Mouse (Mus musculus) ES-E14 (cell line): Measurements from ENCODE around the gene Tmem132c. TPM values are rescaled to one million over a fixed set of nuclear protein-coding genes. Genes with fewer than 3 reads are reported as not detected.

Source experiments
- DNase-seq: peaks from one replicate; pipeline ENCODE4 v3.0.0-alpha.2; 2013; ENCODE audit warnings: low read depth, low spot score
- H3K27ac ChIP-seq: 2 replicates; pipeline ENCODE4 v1.5.1; 2012; ENCODE audit warnings: low read depth, mild to moderate bottlenecking, low read length, moderate library complexity, mixed read lengths; ENCODE audit not compliant: poor library complexity, insufficient read depth, severe bottlenecking
- H3K36me3 ChIP-seq: 2 replicates; pipeline ENCODE4 v1.6.1; 2012; ENCODE audit warnings: mild to moderate bottlenecking, low read length, moderate library complexity, mixed read lengths; ENCODE audit not compliant: control insufficient read depth, poor library complexity, insufficient read depth, severe bottlenecking
- H3K4me1 ChIP-seq, 2 experiments: fragments of 150-350 bp in 1 of 2; sonication (generic) in 1 of 2; 2 replicates each; pipeline ENCODE4 v1.6.1; 2012; ENCODE audit warnings: low read length in 2 of 2, mild to moderate bottlenecking in 1 of 2, mixed read lengths in 1 of 2; ENCODE audit not compliant: control insufficient read depth in 2 of 2, insufficient read depth in 2 of 2, poor library complexity in 1 of 2
- H3K4me3 ChIP-seq, 2 experiments: fragments of 150-350 bp in 1 of 2; sonication (generic) in 1 of 2; 2 replicates each; pipeline ENCODE4 v1.5.1; 2012; ENCODE audit warnings: low read length in 2 of 2, low read depth in 1 of 2, mild to moderate bottlenecking in 1 of 2, mixed read lengths in 1 of 2; ENCODE audit not compliant: insufficient read depth in 1 of 2, poor library complexity in 1 of 2, severe bottlenecking in 1 of 2
- H3K9ac ChIP-seq: 2 replicates; pipeline ENCODE4 v1.6.1; 2012; ENCODE audit warnings: low read depth, mild to moderate bottlenecking, low read length, mixed read lengths; ENCODE audit not compliant: poor library complexity, insufficient read depth, severe bottlenecking
- H3K9me3 ChIP-seq: fragments of 150-350 bp; sonication (generic); 2 replicates; pipeline ENCODE4 v1.6.1; 2012; ENCODE audit warnings: low read depth, mild to moderate bottlenecking, low read length; ENCODE audit not compliant: control insufficient read depth, insufficient read depth
- CHD2 ChIP-seq: IDR thresholded peaks from 2 replicates; pipeline ENCODE4 v1.6.1; 2014; ENCODE audit warnings: mild to moderate bottlenecking, low read depth, low read length, inconsistent platforms
- HCFC1 ChIP-seq: IDR thresholded peaks from 2 replicates; pipeline ENCODE4 v1.6.1; 2012; ENCODE audit warnings: low read length, inconsistent platforms, borderline replicate concordance; ENCODE audit not compliant: insufficient read depth
- MAFK ChIP-seq: IDR thresholded peaks from 2 replicates; pipeline ENCODE4 v1.6.1; 2014; ENCODE audit warnings: mild to moderate bottlenecking, low read depth, low read length, inconsistent platforms; ENCODE audit not compliant: insufficient read depth
- ZC3H11A ChIP-seq: IDR thresholded peaks from 2 replicates; pipeline ENCODE4 v1.6.1; 2012; ENCODE audit warnings: low read depth, mild to moderate bottlenecking, inconsistent platforms, low read length, borderline replicate concordance
- ZNF384 ChIP-seq: IDR thresholded peaks from 2 replicates; pipeline ENCODE4 v1.6.1; 2012; ENCODE audit warnings: low read depth, low read length, inconsistent platforms
- in situ Hi-C, 2 experiments: fragments of 600-800 bp; cut with MboI; formaldehyde crosslinking; loops; one replicate each; pipeline ENCODE4 v1.15.1; 2025; ENCODE audit warnings: low sequenced_read_pairs in 2 of 2, inconsistent platforms in 1 of 2; ENCODE audit not compliant: unreplicated experiment in 2 of 2
- total RNA-seq: library from RNA; depleted of rRNA; stranded (reverse); fragments of 300-350 nt; gene quantifications from 2 replicates; pipeline ENCODE4 v1.2.3, GENCODE M21; 2012

Gene Tmem132c
- total RNA-seq, 1 experiment: 0.71 TPM

DNA sequence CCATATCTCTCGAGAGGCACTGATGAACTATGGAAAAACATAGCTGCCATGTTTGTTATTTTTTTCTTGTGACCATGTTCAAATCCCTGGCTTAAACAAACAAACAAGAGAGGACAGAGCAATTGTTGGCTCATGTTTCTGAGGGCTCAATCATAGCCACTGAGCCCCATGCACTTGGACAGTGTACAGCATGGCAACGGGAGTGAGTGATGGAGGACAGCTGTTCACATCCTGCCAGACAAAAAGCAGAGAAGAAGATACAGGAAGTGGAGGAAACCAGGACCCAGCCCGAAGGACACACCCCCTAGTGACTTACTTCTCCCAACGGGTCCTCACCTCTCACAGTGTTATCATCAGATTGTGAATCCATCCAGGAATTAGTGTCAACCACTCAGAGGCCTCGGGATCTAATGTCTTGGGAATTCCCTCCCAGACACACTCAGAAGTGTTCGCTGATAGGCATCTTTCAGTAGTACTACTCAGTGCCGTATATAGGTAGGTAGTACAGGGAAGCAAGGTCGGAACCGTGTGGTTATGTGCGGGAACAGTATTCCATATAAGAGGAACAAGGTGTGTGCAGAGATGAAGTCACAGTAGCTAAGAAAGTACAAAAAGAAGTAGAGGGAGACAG is 285.9 kb downstream of the Tmem132c start:
- H3K36me3 ChIP-seq: no peaks in the 10 kb centered on the region
- no peak overlapping the region for H3K4me3 ChIP-seq
- no peak overlapping the region for H3K27ac ChIP-seq
- H3K9ac ChIP-seq: no peak overlapping the region
- no peak for TF ChIP-seq ZC3H11A
- TF ChIP-seq HCFC1: no peak
- no peak for TF ChIP-seq MAFK
- TF ChIP-seq ZNF384: no peak
- TF ChIP-seq CHD2: no peak
- no peak for DNase-seq
- no peaks in the 10 kb centered on the region for H3K9me3 ChIP-seq
- in situ Hi-C loops: no loop called here
- no peaks in the 10 kb centered on the region for H3K4me1 ChIP-seq

DNA sequence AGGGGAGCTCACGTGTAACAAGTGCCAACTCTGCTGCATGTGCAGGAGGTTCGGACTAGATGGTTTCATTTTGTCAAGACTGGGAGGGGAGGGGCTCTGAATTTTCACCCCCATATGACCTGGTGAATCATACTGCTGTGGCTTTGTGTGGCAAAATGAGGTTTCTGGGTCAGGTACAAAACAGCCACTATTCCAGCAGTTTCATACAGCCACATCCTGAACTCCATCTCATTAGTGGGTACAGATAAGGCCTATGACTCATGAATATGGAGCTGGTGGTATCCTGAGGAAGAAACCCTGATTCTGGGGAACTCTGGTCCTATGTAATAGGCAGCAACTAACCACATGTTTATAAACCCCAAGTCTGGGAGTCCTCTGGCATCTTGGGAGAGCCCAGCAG is 295.9 kb downstream of the Tmem132c start:
- no peak for DNase-seq
- in situ Hi-C loops: no loop called here
- TF ChIP-seq HCFC1: no peak
- TF ChIP-seq MAFK: no peak
- TF ChIP-seq ZNF384: no peak
- no peak for TF ChIP-seq ZC3H11A
- no peak for TF ChIP-seq CHD2

DNA sequence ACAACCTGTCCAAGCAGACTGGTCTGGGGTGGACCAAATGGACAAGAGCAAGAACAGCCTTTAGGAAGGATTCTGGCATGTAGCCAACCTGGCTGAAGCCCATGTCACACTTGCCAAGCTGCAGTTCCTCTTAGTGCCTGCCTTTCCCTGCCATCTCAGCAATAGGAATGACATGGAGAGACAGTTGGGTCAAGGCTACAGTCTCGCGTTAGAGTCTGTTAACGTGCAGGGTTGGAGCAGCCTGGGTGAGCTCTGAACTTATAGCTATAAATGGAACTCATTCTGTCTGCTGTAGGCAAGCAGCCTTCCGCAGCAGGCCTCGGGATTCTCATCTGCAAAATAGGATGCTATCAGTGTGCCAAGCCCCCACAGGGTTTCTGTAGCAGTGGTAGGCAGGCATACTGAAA is 305.0 kb downstream of the Tmem132c start:
- Histone ChIP-seq H3K27ac (no peak overlapping the region), H3K4me3 (no peak overlapping the region), H3K36me3 (no peaks in the 10 kb centered on the region), H3K9me3 (no peaks in the 10 kb centered on the region), H3K9ac (no peak overlapping the region), H3K4me1 (no peaks in the 10 kb centered on the region)
- DNase-seq: no peak
- TF ChIP-seq ZC3H11A: no peak
- no peak for TF ChIP-seq CHD2
- no peak for TF ChIP-seq HCFC1
- no peak for TF ChIP-seq MAFK
- no peak for TF ChIP-seq ZNF384
- in situ Hi-C loops: no loop called here

More for the DNA sequence above, 295.9 kb downstream of the Tmem132c start:
- no peaks in the 10 kb centered on the region for H3K4me1 ChIP-seq
- H3K9me3 ChIP-seq: no peaks in the 10 kb centered on the region
- H3K27ac ChIP-seq: no peak overlapping the region
- H3K36me3 ChIP-seq: no peaks in the 10 kb centered on the region
- H3K4me3 ChIP-seq: no peak overlapping the region
- no peak overlapping the region for H3K9ac ChIP-seq

DNA sequence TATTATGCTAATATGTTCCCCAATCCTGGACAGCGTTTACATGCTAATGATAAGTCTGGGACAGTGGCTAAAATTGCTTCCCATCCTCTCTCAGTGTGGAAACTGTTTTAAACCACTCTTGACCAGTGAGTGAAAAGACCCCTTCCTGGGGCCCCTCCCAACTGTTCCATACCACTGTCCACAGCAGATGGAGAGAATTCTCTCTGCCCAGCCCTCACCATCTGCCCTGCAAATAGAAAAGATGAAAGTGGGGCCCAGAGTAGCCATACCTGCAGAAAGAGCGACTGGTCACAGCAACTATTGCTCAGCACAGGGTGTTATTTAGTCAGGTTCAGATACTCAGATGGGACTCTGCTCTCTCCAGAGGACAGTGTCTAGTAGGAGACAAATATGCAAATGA is 306.5 kb downstream of the Tmem132c start:
- in situ Hi-C loops: no loop called here
- TF ChIP-seq ZC3H11A (no peak), CHD2 (no peak), HCFC1 (no peak), ZNF384 (no peak), MAFK (no peak)
- no peaks in the 10 kb centered on the region for H3K4me1 ChIP-seq
- H3K36me3 ChIP-seq: no peaks in the 10 kb centered on the region
- DNase-seq: no peak
- H3K27ac ChIP-seq: no peak overlapping the region
- H3K9me3 ChIP-seq: no peaks in the 10 kb centered on the region
- no peak overlapping the region for H3K4me3 ChIP-seq
- H3K9ac ChIP-seq: no peak overlapping the region

- Histone ChIP-seq H3K36me3 (no peaks in the 10 kb centered on the region), H3K9ac (no peak overlapping the region), H3K4me3 (no peak overlapping the region), H3K9me3 (no peaks in the 10 kb centered on the region), H3K4me1 (no peaks in the 10 kb centered on the region), H3K27ac (no peak overlapping the region)
- in situ Hi-C loops: no loop called here
- TF ChIP-seq CHD2 (no peak), HCFC1 (no peak), ZNF384 (no peak), MAFK (no peak), ZC3H11A (no peak)
- DNase-seq: peak; percentile 40
Measured at GRCm38 (mm10) chr5:127561086-127561485, 319.5 kb downstream of the Tmem132c start.
